Mouse (Mus musculus) E14TG2a.4 (cell line): ENCODE measurements around the gene Paxbp1.

Experiments used
- CTCF ChIP-seq: conservative IDR thresholded peaks from 2 replicates; pipeline ENCODE4 v1.5.1; 2014; ENCODE audit warnings: low read length
- NANOG ChIP-seq: IDR thresholded peaks from 2 replicates; pipeline ENCODE4 v1.6.1; 2014; ENCODE audit warnings: borderline replicate concordance, low read length, mixed read lengths

GRCm38 (mm10) chr16:90989162-90989561 lies 55.2 kb downstream of the Paxbp1 start:
- TF ChIP-seq CTCF (no peak), NANOG (no peak)
